Mouse (Mus musculus) ES-E14 (cell line): Measurements from ENCODE around the gene Trmt44. TPM values are rescaled to one million over a fixed set of nuclear protein-coding genes. Genes with fewer than 3 reads are reported as not detected.

ENCODE experiments used
- DNase-seq: peaks from one replicate; pipeline ENCODE4 v3.0.0-alpha.2; 2013; ENCODE audit warnings: low read depth, low spot score
- H3K27ac ChIP-seq: 2 replicates; pipeline ENCODE4 v1.5.1; 2012; ENCODE audit warnings: low read depth, mild to moderate bottlenecking, low read length, moderate library complexity, mixed read lengths; ENCODE audit not compliant: poor library complexity, insufficient read depth, severe bottlenecking
- H3K36me3 ChIP-seq: 2 replicates; pipeline ENCODE4 v1.6.1; 2012; ENCODE audit warnings: mild to moderate bottlenecking, low read length, moderate library complexity, mixed read lengths; ENCODE audit not compliant: control insufficient read depth, poor library complexity, insufficient read depth, severe bottlenecking
- H3K4me1 ChIP-seq, 2 experiments: fragments of 150-350 bp in 1 of 2; sonication (generic) in 1 of 2; 2 replicates each; pipeline ENCODE4 v1.6.1; 2012; ENCODE audit warnings: low read length in 2 of 2, mild to moderate bottlenecking in 1 of 2, mixed read lengths in 1 of 2; ENCODE audit not compliant: control insufficient read depth in 2 of 2, insufficient read depth in 2 of 2, poor library complexity in 1 of 2
- H3K4me3 ChIP-seq, 2 experiments: fragments of 150-350 bp in 1 of 2; sonication (generic) in 1 of 2; 2 replicates each; pipeline ENCODE4 v1.5.1; 2012; ENCODE audit warnings: low read length in 2 of 2, low read depth in 1 of 2, mild to moderate bottlenecking in 1 of 2, mixed read lengths in 1 of 2; ENCODE audit not compliant: insufficient read depth in 1 of 2, poor library complexity in 1 of 2, severe bottlenecking in 1 of 2
- H3K9ac ChIP-seq: 2 replicates; pipeline ENCODE4 v1.6.1; 2012; ENCODE audit warnings: low read depth, mild to moderate bottlenecking, low read length, mixed read lengths; ENCODE audit not compliant: poor library complexity, insufficient read depth, severe bottlenecking
- H3K9me3 ChIP-seq: fragments of 150-350 bp; sonication (generic); 2 replicates; pipeline ENCODE4 v1.6.1; 2012; ENCODE audit warnings: low read depth, mild to moderate bottlenecking, low read length; ENCODE audit not compliant: control insufficient read depth, insufficient read depth
- CHD2 ChIP-seq: IDR thresholded peaks from 2 replicates; pipeline ENCODE4 v1.6.1; 2014; ENCODE audit warnings: mild to moderate bottlenecking, low read depth, low read length, inconsistent platforms
- HCFC1 ChIP-seq: IDR thresholded peaks from 2 replicates; pipeline ENCODE4 v1.6.1; 2012; ENCODE audit warnings: low read length, inconsistent platforms, borderline replicate concordance; ENCODE audit not compliant: insufficient read depth
- MAFK ChIP-seq: IDR thresholded peaks from 2 replicates; pipeline ENCODE4 v1.6.1; 2014; ENCODE audit warnings: mild to moderate bottlenecking, low read depth, low read length, inconsistent platforms; ENCODE audit not compliant: insufficient read depth
- ZC3H11A ChIP-seq: IDR thresholded peaks from 2 replicates; pipeline ENCODE4 v1.6.1; 2012; ENCODE audit warnings: low read depth, mild to moderate bottlenecking, inconsistent platforms, low read length, borderline replicate concordance
- ZNF384 ChIP-seq: IDR thresholded peaks from 2 replicates; pipeline ENCODE4 v1.6.1; 2012; ENCODE audit warnings: low read depth, low read length, inconsistent platforms
- in situ Hi-C, 2 experiments: fragments of 600-800 bp; cut with MboI; formaldehyde crosslinking; loops; one replicate each; pipeline ENCODE4 v1.15.1; 2025; ENCODE audit warnings: low sequenced_read_pairs in 2 of 2, inconsistent platforms in 1 of 2; ENCODE audit not compliant: unreplicated experiment in 2 of 2
- total RNA-seq: library from RNA; depleted of rRNA; stranded (reverse); fragments of 300-350 nt; gene quantifications from 2 replicates; pipeline ENCODE4 v1.2.3, GENCODE M21; 2012; rRNA removed

Gene Trmt44
- total RNA-seq, 1 experiment, result 15.1 TPM

DNA sequence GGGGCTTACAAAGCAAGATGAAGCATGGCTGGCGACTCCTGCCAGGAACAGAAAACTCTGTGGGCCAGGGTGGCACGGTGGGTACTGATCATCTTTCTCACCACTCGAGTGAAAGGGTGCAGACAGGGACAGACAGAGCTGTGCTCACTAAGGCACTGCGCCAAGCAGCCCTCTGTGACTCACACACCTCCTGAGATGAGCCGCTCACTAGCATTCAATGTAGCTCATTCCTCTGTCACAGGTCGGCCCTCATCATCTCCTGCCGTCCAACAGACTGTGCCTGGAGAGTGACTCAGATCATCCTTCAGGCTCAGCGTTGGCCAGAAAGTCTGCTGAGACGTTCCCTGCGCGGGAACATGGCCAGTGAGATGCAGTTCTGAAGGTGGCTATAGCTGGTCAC lies 58.1 kb downstream of the Trmt44 start:
- in situ Hi-C loops, result no loop called here
- no peaks in the 10 kb centered on the region for H3K9me3 ChIP-seq
- no peak for DNase-seq
- no peaks in the 10 kb centered on the region for H3K4me1 ChIP-seq
- H3K36me3 ChIP-seq, result no peaks in the 10 kb centered on the region
- TF ChIP-seq ZC3H11A (no peak), ZNF384 (no peak), HCFC1 (no peak), MAFK (no peak), CHD2 (no peak)
- no peak overlapping the region for H3K9ac ChIP-seq
- H3K27ac ChIP-seq, result no peak overlapping the region
- H3K4me3 ChIP-seq, result no peak overlapping the region

- no peak overlapping the region for H3K27ac ChIP-seq
- H3K4me3 ChIP-seq, result no peak overlapping the region
- peak; percentile 86 for DNase-seq
- H3K4me1 ChIP-seq, result peaks cover 0 to 2% of the 10 kb centered on the region in 2 experiments; a peak in 1 of 4 replicates
- TF ChIP-seq ZC3H11A (peak; percentile 90; the same call in 1 of the 2 replicates), ZNF384 (no peak)
- H3K9me3 ChIP-seq, result no peaks in the 10 kb centered on the region
- in situ Hi-C loops, result no loop called here
- no peak overlapping the region for H3K9ac ChIP-seq
- no peaks in the 10 kb centered on the region for H3K36me3 ChIP-seq
These were observed 64.3 kb downstream of the Trmt44 start for GRCm38 (mm10) chr5:35510589-35510988.

Other genes starting within 250 kb of the Trmt44 start
- gene Hmx1, start 186.0 kb downstream of the Trmt44 start, total RNA-seq, result 0.37 and 0.76 TPM in 2 replicates
- 4.3 and 6.1 TPM in 2 replicates for gene Cpz, start 49.4 kb downstream of the Trmt44 start, total RNA-seq
- gene Acox3, start 8.0 kb upstream of the Trmt44 start, total RNA-seq, result 7.2 and 9.1 TPM in 2 replicates
- gene Htra3, start 104.7 kb upstream of the Trmt44 start, total RNA-seq, result 0.16 and 0.71 TPM in 2 replicates
- gene Sh3tc1, start 164.9 kb upstream of the Trmt44 start, total RNA-seq, result 5.1 and 5.9 TPM in 2 replicates
- gene Ablim2, start 182.8 kb upstream of the Trmt44 start, total RNA-seq, result 0.95 and 1.6 TPM in 2 replicates